Mouse (Mus musculus): ENCODE data around the gene Glis3. TPM values are rescaled to one million over a fixed set of nuclear protein-coding genes. Genes with fewer than 3 reads are reported as not detected.

Glis3 gene
- polyA plus RNA-seq, 1 experiment = 0.30 TPM

DNA sequence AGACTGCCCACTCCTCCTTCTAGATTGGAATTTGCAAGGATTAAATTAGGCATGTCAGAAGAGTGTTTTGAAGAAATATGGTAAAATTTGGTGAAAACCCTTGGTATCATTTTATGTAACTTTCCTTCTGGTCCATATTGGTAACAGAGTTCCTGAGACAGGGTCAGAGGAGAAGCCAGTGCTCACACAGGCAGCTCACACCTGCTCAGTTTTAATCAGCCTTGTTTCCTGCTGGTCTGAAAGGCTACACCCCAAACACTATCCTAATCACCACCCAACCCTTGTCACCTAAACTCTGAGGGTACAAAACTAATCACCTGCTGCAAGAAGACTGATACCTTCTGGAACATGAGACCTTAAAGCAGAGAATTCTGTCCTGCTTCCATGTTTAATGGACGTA, 168.0 kb downstream of the Glis3 start:
- DNase-seq (ENCODE audit: low read depth, low spot score) = no peak
- WGBS = 40% methylated on average over 1 of the region's 1 CpGs

DNA sequence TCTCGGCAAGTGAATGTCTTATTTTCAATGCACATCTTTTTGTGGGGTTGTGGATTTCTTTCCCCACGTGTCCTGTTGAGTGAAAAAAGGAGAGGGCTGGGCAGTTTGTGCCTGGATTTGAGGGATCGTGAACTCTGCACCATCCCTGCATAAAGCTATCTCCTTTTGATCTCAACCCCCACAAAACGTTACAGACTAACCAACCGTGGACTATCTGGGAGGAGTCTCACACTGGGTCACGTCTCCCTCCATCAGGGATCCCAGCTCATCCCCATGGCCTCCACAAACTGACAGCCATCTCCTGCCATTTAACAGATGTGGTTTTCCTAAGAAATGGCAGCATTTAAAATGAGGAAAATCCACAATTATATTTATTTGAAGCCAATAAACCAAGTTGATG, 174.5 kb downstream of the Glis3 start:
- 75% methylated on average over 6 of the region's 6 CpGs for WGBS
- no peak for DNase-seq (ENCODE audit: low read depth, low spot score)

DNA sequence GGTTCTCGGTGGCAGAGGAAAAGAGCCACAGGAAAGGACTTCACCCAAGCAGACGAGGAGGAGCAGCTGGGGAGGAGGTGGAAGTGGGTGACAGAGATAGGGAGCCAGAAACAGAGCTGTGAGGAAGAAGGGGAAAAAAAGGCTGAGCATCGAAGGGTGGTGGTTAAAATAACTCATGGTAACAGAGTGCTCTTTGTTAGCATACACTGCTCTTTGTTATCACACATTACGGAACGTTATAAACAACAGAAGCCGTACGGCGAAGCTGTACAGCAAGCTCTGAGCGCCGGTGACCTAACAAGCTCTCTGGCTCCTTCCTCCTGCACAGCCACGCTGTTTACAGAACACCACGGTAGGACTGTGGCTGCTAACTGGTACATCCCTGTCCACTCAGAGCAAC, 176.9 kb downstream of the Glis3 start:
- no peak for DNase-seq (ENCODE audit: low read depth, low spot score)
- 21% methylated on average over 12 of the region's 12 CpGs for WGBS

DNA sequence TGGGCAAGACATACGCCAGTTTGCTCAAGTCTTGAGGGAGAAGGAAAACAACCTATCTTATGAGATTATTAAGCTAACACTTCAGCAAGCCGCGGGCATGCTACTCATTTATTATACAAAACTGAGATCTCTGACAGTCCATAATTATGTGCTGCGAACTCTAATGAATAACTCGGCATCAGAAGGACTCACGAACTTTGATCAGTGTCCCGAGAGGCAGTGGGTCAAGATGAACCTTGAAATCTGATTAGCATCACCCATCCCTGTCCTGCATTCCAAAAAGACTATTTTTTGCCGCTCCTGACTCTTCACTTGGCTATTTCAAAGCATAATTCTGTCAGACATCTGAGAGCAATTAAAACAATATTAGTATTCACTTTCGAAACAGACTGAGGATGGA, 178.9 kb downstream of the Glis3 start:
- WGBS = 91% methylated on average over 9 of the region's 9 CpGs
- DNase-seq (ENCODE audit: low read depth, low spot score) = no peak

DNA sequence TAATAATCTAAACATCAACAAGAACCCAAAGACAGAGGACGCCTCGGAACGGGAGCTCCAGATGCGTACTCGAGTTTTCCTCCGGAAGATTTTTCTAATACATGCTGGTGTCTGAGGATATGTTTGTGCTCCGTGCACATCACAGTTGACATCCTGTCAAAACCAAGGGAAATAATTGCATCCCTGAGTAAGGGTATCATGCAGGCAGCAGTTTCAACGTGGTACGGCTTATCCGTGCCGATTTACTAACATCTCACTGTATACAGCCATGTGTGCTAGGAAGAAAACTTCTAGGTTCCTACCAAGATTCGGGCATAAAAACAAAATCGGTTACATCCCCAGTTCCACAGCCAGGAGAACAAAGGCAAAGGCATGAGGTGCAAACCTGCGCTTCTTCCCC, 179.4 kb downstream of the Glis3 start:
- DNase-seq (ENCODE audit: low read depth, low spot score) = no peak
- WGBS = 97% methylated on average over 14 of the region's 14 CpGs

DNA sequence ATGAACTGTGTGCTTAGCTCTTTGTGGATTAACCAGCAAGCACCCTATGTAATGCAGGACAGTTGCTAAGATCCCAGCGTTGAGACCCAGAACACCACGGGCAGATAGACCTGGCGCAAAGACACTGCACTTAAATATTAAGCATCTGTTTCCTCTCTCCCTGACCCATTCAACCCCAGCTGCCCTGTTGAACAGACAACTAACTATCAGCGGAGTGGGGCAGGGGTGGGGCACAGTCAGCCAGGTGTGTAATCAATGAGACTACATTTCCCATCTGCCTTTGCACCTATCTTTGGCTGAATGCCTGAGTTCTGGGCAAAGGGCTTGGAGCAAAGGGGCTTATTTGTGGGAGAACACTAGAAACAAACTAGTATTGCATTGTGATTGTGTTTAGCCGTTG, 180.1 kb downstream of the Glis3 start:
- WGBS = 64% methylated on average over 5 of the region's 5 CpGs
- DNase-seq (ENCODE audit: low read depth, low spot score) = no peak

DNA sequence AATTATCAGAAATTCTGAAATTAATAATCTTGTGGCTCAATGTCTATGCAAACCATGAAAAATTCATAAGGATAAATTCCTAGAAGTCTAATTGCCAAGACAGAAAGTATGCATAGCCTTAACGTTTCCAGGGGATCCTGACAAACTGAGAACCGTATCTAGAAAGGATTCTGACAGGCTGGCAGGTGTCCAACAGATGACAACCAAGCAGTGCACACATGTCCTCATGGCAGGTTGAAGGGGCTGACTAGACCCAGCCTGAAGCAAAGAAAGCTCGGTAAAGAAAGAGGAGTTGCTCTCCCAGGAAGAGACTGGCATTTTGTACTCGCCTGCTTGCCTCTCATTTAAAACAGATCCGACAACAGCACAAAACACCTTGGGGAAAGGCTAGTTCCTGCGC, 184.0 kb downstream of the Glis3 start:
- no peak for DNase-seq (ENCODE audit: low read depth, low spot score)
- 84% methylated on average over 6 of the region's 6 CpGs for WGBS

DNA sequence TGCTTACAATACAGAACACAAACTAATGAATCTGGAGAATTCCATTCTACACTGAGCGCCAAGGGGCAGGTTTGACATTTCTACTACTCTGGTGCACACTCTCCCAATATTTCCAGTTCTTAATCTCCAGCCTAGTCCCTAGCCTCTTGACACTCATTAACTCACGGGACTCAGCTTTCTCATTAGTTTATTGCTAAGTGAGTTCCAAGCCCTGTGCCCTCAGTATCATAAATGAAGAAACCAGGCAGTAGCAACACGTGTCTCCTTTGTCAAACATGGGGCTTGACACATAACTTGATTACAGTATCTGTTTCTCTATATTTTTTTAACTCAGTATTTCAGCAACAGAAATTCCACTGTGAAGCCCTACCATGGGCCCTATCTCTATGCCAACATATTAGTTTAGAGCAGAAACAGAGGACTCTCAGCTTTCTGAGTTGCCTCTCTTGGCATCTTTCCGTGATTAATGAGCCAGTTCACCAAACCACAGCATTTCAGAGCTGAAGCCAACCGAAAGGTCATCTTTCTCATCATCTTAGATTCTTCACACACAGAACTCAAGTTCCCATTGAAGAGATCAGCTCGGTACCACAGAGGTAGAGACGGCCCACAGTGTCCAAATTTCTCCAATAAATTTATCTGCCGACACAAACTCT, 186.1 kb downstream of the Glis3 start:
- no peak for DNase-seq (ENCODE audit: low read depth, low spot score)
- 79% methylated on average over 8 of the region's 8 CpGs for WGBS

DNA sequence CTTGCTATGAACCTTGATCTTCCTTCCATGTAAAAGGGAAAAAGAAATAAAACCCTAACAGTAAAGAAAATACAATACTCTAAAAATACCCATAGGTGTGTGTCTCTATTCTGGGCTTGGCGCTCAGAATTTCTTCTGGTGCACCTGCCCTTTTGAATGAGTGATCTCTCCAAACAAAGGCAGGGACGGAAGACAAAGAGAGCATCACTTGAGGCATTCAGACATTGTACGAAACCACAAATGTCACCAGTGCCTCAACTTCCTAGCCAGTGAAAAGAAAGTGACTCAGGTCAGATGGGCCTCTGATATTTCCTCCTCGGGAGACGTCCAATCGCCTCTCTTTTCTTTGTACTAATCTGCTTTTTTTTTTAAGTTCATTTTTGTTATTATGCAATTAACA, 201.8 kb downstream of the Glis3 start:
- no peak for DNase-seq (ENCODE audit: low read depth, low spot score)
- WGBS = 87% methylated on average over 6 of the region's 6 CpGs

DNA sequence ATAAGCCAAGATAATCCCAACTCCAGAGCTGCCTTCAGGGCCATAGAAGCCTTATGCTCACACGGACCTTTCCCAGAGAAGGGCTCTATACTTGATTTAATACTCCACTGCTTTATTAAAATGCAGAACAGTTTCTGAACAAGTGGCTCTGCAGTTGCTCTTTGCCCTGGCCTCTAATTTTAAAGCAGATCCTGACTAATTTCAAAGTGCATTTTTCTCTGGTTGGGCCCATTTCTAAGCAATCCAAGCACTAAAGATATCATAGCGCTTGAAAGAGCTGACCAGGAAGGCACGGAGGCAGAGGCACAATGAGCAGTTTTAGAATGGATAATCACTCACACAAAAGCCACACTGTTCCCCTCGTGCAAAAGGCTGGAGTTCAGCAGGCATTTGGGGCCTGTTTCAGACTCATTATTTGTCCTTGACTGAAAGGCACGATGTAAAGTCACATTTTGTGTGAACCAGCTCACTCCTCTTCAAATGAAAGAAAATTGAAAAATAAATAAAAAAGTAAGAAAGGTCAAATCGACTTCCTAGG, 202.5 kb downstream of the Glis3 start:
- DNase-seq (ENCODE audit: low read depth, low spot score) = no peak
- WGBS = 56% methylated on average over 6 of the region's 6 CpGs

DNA sequence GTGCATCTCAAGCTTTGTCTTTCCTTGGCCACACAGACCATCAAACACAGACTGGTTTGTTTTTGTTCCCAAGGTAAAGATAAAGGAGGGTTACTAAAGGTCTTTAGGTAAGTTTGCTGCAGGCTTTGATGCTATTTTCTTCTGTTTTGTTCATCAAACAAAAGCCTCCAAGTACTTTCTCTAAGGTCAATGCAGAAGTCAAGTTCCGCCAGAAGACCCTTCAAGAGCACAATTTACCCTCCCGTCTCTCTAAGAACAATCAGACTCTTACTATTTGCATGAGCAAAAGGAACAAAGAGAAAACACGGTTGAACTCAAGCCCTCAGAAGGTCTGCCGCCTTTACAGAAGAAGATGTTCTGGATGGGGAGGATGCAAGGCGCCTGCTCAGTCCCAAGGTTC, 206.3 kb downstream of the Glis3 start:
- DNase-seq (ENCODE audit: low read depth, low spot score) = no peak
- 89% methylated on average over 5 of the region's 5 CpGs for WGBS

DNA sequence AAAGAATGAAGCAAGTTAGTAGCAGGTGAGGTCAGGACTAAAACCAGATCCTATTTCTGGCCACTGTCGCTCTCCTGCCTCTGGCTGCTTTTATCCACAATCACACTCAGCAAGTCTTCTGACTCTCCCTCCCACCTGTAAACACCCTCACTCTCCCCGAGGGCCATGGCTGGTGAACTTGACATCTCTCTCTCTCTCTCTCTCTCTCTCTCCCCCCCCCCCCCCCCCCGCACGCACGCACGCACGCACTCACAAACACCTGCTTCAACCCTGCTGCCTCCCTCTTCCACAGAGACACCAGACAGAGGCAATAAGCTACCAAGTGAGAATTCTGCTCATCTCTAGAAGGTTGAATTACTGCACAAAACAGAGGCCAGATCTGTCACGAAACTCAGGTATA, 208.7 kb downstream of the Glis3 start:
- no peak for DNase-seq (ENCODE audit: low read depth, low spot score)
- 86% methylated on average over 8 of the region's 8 CpGs for WGBS

DNA sequence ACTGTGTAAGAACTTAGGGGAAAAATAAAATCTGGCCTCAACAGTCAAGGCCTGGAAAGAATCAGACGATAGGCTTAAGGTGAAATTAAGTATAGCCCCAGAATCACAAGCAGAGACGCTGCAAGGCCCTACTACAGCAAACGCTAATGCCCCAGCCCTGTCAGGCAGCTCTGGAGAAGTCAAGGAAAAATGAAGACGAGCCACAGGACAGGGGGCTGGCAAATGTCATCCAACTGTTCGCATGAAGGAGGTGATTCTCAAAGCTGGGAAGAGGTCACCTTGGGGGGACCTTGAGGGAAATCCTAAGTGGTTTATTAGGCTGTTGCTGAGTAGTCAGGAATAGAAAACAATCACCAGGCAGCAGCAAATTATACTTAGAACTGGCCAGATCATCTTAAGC, 214.1 kb downstream of the Glis3 start:
- DNase-seq (ENCODE audit: low read depth, low spot score) = no peak
- 83% methylated on average over 5 of the region's 5 CpGs for WGBS

DNA sequence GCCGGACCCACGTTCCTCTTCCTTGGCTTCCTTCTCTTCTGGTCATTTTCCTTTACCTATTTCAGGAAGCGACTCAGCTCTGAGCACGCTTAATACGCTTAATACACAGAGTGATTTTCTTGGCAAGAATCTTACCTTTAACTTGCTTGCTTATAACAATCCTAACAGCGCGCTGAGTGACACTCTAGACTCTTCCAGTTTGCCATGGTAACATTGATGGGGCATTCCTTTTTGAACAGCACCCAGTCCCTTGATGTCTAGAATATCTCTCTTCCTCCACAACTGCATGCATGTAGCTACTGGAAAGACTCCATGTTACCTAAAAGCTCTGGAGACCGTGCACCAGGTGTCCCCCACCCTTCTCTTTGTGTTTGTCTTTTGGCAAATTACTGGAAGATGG, 225.5 kb downstream of the Glis3 start:
- 82% methylated on average over 8 of the region's 8 CpGs for WGBS

DNA sequence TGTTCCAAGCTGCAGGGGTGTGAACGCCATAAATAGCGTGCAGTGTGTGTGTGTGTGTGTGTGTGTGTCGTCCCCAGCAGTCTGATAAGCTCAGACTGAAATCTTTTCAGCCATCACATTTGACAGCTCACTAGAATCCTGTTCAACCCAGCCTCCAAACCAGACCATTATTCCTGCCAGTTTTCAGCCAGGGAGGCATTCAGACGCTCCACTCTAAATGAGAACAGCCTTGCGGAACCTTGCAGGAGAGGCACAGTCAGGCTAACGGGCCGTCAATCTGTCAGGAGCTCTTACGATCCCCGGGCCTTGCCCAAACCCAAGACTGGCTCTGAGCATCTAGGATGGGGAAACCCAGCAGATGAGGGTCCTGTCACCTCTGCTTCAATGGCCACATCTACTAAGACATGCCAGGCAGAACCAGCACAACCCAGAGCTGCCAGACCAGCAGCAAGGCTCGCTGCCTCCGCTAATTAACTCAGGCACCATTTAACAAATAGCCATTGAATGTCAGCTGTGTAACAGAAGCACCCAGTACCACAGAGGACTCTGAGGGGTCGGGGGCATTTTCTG, 226.8 kb downstream of the Glis3 start:
- 83% methylated on average over 12 of the region's 12 CpGs for WGBS
- DNase-seq (ENCODE audit: low read depth, low spot score) = no peak

More for the DNA sequence above, 225.5 kb downstream of the Glis3 start:
- no peak for DNase-seq (ENCODE audit: low read depth, low spot score)

DNA sequence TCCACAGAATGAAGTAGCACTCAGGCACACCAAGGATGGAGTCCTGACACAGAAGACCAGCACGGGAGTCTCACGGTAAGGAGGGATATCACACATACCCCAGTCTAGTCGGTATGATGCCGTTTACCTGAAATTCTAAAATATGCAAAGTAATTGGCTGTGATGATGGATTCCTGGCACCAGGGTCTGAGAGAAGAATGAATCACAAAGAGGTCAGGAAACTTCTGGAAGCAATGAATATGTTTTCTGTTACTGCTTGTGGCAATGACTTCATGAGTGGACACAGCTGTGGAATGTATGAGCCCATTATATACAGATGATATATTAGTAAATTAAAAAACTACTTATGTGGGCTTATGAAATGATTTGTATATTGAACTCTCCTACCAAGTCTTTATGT, 231.1 kb downstream of the Glis3 start:
- DNase-seq (ENCODE audit: low read depth, low spot score) = no peak
- 77% methylated on average over 4 of the region's 4 CpGs for WGBS

DNA sequence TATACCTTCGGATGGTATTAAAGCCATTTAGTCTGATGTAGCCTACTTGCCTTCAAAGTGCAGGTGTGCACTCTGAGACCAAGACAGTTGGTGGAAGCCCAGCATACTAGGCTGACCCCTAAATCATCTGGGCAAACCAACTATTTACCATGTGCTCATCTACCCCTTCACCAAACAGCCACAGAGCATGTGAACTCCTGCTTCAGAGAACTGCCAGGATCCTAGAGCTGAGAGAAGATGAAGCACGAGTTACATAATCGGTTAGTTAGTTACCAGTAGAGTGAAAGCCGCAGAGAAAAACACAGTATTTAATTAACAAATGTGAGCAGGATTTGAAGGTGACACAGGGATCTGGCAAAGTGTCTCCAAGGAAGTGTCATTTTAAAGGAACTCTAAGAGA, 237.7 kb downstream of the Glis3 start:
- WGBS = 90% methylated on average over 4 of the region's 4 CpGs
- no peak for DNase-seq (ENCODE audit: low read depth, low spot score)

DNA sequence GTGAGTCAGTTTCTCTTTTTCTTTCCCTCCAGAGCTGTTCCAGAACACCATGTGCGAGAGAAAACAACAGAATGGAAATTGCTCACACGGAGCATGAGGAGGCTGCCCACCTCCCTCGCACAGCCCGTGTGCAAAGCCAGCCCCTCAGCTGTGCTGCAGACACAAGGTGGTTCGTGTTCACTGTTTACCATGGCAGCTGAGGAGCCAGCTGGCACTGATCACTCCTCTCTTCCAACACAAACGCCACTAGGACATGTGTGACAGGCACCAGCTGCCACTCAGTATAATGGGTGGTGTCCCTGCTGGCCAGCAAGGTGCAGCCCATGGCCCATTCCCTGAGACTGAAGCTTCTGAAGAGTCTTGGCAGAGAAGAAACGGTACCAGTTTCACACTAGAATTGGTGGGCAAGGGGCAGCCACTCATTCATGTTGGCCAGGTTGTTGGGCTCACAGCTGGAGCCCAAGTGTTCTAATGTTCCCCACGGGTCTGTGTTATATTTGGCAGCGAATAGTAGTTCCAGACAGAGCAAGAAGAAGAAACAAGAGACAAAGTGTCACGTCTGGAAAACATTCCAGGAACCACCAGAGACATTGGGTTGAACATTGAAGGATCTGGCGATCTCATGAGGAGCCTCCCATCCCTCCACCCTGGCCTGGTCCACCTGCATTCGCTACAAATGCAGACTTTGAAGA, 243.3 kb downstream of the Glis3 start:
- DNase-seq (ENCODE audit: low read depth, low spot score) = peak; percentile 10
- 57% methylated on average over 12 of the region's 12 CpGs for WGBS

DNA sequence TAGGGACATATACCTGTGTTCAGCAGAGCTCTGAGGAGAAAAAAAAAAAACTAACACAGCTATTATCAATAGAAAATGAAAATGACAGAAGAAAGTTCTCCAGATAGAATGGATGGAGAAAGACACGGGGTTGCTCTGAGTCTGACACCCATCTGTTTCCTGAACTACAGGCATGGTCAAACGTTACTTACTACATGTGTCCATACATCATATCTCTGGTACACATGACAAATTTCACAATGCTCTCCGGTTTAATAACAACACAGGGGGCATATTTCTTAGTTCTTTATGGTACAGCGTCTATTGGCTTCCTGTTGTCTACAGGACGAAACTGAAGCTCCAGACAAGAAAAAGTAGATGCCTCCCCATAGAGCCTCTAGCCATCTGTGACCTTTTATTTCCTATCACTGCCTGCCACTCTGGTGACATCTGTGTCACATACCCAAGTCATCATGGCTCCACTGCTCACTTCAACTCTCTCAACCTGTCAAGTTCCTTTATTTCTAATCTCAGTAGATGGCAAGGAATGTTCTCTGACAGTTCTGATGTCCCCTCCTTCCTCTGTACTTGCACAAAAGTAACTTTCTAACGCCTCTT, 251.6 kb downstream of the Glis3 start:
- DNase-seq (ENCODE audit: low read depth, low spot score) = no peak
- WGBS = 81% methylated on average over 6 of the region's 6 CpGs

DNA sequence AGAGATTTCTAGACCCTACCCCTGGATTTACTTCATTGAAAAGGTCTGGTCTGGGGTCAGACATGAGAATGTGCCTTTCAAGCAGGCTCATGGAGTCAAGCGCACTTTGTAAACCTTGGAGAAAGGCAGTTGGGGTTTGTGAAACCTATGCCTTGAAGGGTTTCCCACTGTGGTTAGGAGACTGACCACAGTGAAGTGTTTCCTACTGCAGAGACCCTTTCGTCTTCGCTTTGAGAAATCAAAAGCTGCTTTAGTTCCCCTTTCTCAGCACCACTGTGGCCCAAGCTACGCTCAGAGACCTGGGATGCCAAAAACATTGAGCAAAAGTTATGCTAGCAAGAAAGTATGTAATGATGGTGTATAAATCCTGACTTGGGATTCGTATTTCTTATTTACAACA, 255.7 kb downstream of the Glis3 start:
- WGBS = 84% methylated on average over 5 of the region's 5 CpGs
- no peak for DNase-seq (ENCODE audit: low read depth, low spot score)

DNA sequence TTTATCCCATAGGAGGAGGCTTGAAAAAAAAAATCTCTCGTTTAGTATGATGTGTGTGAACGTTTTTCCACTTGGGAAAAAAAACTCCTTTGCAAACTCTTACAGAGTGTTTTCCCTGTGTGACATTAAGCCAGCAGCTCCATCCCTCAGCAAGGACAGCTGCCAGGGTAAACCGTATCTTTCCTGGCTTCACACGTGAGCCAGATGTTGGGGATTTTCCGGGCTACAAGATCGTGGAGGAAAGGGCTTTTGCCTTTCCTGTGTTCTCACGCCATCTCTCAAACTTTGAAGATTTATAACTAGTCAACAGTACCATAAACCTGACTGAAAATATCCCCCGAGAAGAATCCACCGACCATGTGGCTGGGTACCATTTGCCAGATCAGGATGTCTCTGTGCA, 256.9 kb downstream of the Glis3 start:
- WGBS = 40% methylated on average over 9 of the region's 9 CpGs
- no peak for DNase-seq (ENCODE audit: low read depth, low spot score)

All from large intestine, adult 2 months (tissue).